Mouse (Mus musculus) lung, adult 2 months (tissue): ENCODE data around the gene March5. TPM values are rescaled to one million over a fixed set of nuclear protein-coding genes. Genes with fewer than 3 reads are reported as not detected.
"Not testable (repeated sequence)": the region's sequence is repeated elsewhere in the genome, so short reads cannot be mapped to it uniquely, and the experiment has no call there.

Source experiments
- DNase-seq: peaks from one replicate; pipeline ENCODE4 v3.0.0; 2022
- H3K4me1 ChIP-seq: fragments of 200-500 bp; 2 replicates; pipeline ENCODE4 v1.6.1; 2011; ENCODE audit warnings: low read length; ENCODE audit not compliant: control insufficient read depth, insufficient read depth
- H3K4me3 ChIP-seq: fragments of 200-500 bp; replicated peaks from 2 replicates; pipeline ENCODE3; 2011; ENCODE audit warnings: low read depth, mild to moderate bottlenecking, control low read depth, low read length; ENCODE audit errors: extremely low read depth
- CTCF ChIP-seq: fragments of 200-500 bp; IDR thresholded peaks from 2 replicates; pipeline ENCODE4 v1.5.1; 2011; ENCODE audit warnings: mild to moderate bottlenecking, low read length, control low read depth; ENCODE audit not compliant: insufficient read depth
- POLR2A ChIP-seq: fragments of 200-500 bp; IDR thresholded peaks from 2 replicates; pipeline ENCODE4 v1.6.1; 2011; ENCODE audit warnings: low read depth, mild to moderate bottlenecking, control low read depth, low read length, borderline replicate concordance; ENCODE audit errors: extremely low read depth
- WGBS: fragments of 180-500 bp; shearing (Covaris S2); methylation state at CpG from one replicate; pipeline ENCODE4 v1.1.7; 2018; 5-methylcytosine and 5-hydroxymethylcytosine counted together
- polyA plus RNA-seq: library from polyadenylated mRNA; depleted of rRNA; stranded (reverse); fragments of >200 nt; gene quantifications from 2 replicates; pipeline ENCODE4 v1.2.3, GENCODE M21; 2012

March5 gene
- polyA plus RNA-seq, 1 experiment = 28.8 TPM

DNA sequence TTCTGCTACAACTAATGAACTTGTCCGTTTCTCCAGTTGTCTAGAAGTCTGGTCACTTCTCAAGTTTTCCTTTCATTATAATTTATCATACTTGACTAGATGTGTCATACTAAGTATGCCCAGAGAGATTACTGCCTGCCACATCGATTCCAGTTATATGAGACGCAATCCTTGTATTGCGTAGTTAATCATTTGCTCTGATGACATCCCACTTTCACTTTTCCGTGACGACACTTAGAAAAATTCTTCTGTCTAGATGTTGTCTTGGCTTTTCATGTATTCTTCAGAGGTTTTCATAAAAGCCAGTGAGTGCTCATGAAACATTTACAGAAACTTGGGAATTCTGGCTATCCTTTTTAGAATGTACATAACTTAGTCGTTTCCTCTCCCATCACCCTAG, 1.6 kb downstream of the March5 start:
- TF ChIP-seq POLR2A (no peak), CTCF (no peak)
- WGBS = 34% methylated on average over 7 of the region's 7 CpGs
- Histone ChIP-seq H3K4me3 (peak overlapping the region; percentile 11), H3K4me1 (peaks cover 7% of the 10 kb centered on the region; the same call in 1 of the 2 replicates)
- no peak for DNase-seq

DNA sequence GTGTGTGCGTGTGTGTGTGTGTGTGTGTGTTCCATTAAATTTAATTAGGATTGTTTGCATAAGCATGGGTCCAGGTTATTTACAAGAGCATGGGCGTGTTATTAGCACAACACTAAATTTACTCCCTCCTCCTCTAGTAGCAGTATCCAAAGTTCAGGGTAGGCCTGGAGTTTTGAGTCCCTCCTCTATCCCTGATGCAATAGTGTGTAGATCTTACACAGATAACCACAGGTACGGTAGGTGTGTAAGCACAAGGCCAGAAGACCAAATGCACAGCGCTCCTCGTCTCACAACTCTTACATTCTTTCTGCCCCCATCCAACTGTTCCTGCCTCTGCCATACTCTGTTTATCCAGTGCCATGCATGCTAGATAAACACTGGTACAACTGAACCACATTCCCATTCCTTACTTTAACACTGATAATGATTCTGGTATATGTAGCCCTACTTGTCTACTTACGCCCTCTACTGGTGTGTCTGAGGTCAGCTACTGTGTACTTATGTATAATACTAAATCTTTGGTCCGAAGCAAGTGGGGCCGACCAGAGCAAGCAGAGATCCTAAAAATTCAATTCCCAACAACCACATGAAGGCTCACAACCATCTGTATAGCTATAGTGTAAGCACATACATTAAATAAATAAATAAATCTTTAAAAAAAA, 2.3 kb downstream of the March5 start:
- TF ChIP-seq POLR2A (no peak), CTCF (no peak)
- H3K4me3 ChIP-seq = no peak overlapping the region
- no peak for DNase-seq
- WGBS = 68% methylated on average over 8 of the region's 8 CpGs
- H3K4me1 ChIP-seq = peaks cover 7% of the 10 kb centered on the region; the same call in 1 of the 2 replicates

DNA sequence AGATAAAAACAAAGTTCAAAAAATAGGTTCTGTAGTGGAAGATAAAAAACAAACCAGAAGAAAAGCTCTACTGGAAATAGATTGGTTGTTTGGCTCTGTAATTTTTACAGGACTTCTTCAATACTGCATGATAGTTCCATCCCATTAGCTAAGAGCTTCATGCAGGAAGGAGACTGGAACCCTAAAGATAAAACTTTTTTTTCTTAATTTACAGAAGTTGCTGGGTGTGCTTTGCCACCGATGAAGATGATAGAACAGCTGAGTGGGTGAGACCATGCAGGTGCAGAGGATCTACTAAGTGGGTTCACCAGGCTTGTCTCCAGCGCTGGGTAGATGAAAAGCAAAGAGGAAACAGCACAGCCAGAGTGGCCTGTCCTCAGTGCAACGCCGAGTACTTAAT, 3.1 kb downstream of the March5 start:
- peaks cover 7% of the 10 kb centered on the region; the same call in 1 of the 2 replicates for H3K4me1 ChIP-seq
- WGBS = 86% methylated on average over 4 of the region's 4 CpGs
- DNase-seq = no peak
- no peak for TF ChIP-seq CTCF
- TF ChIP-seq POLR2A = no peak
- no peak overlapping the region for H3K4me3 ChIP-seq

DNA sequence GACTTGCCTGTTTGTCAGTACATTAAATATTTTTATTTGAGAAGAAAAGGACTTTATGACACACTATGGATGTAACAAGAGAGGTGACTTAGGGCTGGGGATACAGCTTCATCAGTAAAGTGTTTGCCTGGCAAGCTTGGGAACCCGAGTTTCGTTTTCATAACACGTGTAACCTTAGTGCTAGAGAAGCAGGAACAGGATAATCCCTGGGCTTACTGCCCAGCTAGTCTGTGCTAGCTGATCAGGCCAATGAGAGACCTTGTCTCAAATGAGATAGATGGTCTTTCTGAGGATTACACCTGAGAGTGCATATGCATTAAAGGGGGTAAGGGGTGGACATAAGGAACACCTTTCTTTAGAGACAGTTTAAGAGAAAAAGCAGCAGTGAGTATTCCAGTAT, 4.1 kb downstream of the March5 start:
- DNase-seq = no peak
- WGBS = 67% methylated on average over 3 of the region's 3 CpGs
- no peak for TF ChIP-seq POLR2A
- H3K4me3 ChIP-seq = no peak overlapping the region
- H3K4me1 ChIP-seq = peaks cover 7% of the 10 kb centered on the region; the same call in 1 of the 2 replicates

DNA sequence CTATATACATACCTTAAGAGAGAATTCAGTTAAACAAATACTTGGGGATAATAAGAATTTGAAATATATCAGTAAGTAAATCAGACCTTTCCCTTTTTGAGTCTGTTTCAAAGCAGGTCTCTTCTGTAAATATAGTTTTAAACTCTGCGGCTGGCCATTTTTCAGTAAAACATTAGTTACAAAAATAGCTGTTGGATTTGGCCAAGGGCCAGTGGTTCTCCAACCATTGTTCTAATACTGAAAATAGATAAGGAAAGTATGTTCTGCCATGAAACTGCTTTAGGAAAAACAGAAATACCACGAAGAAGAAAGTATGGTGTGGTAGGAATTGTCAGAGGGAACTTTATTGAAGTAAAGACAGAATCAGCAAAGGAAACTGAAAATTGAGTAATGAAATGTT, 7.4 kb downstream of the March5 start:
- no peak for TF ChIP-seq POLR2A
- no peak for TF ChIP-seq CTCF
- no peaks in the 10 kb centered on the region for H3K4me1 ChIP-seq
- no peak for DNase-seq
- 17% methylated on average over 2 of the region's 2 CpGs for WGBS
- no peak overlapping the region for H3K4me3 ChIP-seq

DNA sequence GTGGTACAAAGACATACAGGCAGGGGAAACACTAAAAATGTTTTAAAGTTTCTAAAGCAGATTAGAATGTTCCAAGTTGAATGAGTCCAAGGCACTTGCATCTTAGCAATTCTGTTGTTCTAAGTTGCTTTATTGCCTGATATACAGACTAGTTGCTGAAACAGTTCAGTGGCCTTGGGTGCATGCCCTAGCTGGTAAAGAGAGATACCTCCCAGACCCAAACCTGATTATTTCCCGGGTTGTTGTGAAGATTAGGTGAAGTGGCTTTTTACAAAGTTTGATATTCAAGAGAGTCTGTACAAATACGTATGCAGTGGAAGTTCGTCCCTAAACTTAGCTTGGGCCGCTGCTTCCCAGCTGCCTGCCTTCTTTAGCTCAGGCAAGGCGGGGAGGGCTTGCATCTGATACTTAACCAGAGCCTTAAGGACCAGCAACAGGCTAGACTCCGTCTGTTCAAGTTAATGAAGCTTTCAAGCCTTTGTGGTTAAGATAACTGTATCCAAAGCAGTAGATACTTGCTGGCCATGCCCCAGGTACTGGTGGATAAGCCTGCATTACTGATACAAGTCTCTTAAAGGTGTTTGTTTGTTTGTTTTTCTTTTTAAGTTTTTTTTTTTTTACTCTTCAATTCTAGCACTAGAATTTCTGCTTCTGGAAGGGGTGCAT, 18.0 kb downstream of the March5 start:
- DNase-seq = no peak
- Histone ChIP-seq H3K4me3 (no peak overlapping the region), H3K4me1 (no peaks in the 10 kb centered on the region)
- 83% methylated on average over 6 of the region's 6 CpGs for WGBS
- TF ChIP-seq CTCF (no peak), POLR2A (no peak)

DNA sequence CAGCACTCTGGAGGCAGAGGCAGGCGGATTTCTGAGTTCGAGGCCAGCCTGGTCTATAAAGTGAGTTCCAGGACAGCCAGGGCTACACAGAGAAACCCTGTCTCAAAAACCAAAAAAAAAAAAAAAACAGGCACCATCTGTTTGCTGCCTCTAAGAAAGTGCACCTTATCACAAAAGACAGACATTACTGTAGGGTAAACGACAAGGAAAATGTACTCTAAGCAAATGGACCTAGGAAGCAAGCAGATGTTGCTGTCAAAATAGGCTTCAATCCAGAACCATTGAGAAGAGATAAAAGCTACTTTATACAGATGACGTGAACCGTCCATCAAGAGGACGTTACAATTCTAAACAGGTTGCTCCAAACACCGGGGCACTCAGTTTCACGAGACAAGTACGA, 25.3 kb downstream of the March5 start:
- DNase-seq, H3K4me1 ChIP-seq, H3K4me3 ChIP-seq: not testable (repeated sequence)
- WGBS = 72% methylated on average over 9 of the region's 9 CpGs

DNA sequence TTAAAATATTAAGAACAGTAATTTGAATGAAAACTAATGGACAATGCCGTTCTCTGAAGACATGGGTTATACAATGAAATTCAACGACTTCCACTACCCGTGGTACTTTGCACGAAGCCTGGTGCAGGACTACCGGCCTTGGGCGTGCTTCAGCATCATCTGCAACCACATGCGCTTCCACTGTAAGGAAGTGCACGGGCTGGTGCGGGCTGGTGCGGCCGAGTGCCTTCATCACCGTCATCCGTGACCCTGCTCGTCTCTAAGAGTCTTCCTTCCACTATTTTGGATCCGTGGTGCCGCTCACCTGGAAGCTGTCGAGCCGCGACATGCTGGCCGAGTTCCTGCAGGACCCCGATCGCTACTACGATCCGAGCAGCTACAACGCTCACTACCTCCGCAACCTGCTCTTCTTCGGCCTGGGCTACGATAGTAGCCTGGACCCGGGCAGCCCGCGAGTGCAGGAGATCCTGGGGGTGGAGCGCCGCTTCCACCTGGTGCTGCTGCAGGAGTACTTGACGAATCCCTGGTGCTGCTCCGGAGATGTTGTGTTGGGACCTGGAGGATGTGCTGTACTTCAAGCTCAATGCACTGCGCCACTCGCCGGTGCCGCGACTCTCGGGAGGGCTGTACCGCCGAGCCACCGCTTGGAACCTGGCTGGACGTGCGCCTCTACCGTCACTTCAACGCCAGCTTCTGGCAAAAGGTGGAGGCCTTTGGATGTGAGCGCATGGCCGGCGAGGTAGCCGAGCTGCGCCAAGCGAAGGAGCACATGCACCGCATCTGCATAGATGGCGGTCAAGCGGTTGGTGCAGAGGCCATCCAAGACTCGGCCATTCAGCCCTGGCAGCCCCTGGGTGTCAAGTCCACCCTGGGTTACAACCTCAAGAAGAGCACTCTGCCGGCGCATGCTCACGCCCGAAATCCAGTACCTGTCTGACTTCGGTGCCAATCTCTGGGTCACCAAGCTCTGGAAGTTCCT, 26.5 kb downstream of the March5 start:
- TF ChIP-seq POLR2A = no peak
- TF ChIP-seq CTCF = no peak
- no peak for DNase-seq
- H3K4me3 ChIP-seq = no peak overlapping the region
- peaks cover 7% of the 10 kb centered on the region; the same call in 1 of the 2 replicates for H3K4me1 ChIP-seq
- WGBS = 8% methylated on average over 63 of the region's 63 CpGs

DNA sequence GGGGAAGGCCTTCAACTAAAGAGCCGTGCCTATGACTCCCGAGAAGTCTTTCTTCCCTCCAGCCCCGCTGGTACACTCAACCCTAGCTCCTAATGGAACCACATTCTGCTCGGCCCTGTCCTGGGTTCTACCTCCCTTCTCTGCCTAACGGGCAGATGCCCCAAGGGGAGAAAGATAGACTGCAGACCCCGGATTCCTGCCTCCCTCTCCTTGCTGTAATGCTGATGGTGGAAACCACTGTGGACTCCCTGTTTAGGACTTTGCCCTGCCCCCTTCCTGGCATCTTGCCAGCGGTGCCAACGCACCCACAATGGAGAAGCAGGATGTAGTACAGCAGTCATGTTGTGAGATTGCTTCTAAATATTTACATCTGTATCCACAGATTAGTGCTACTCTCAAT, 28.5 kb downstream of the March5 start:
- DNase-seq = no peak
- Histone ChIP-seq H3K4me3 (no peak overlapping the region), H3K4me1 (peaks cover 7% of the 10 kb centered on the region; the same call in 1 of the 2 replicates)
- WGBS = 47% methylated on average over 8 of the region's 8 CpGs
- TF ChIP-seq CTCF (no peak), POLR2A (no peak)

DNA sequence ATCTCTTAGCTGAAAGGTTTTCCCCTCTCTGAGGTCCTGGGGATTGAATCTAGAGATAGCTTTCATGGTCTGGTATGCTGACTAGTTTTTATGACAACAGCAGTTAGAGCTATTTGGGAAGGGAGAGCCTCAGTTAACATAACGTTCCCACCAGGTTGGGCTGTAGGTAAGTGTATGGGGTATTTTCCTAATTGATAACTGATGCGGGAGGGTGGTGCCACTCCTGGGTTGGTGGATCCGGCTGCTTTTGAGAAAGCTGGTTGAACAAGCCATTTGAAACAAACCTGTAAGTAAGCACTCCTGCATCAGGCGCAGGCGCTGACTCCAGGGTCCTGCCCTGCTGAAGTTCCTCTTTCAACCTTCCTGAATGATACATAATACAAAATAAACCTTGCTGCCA, 30.0 kb downstream of the March5 start:
- TF ChIP-seq CTCF (no peak), POLR2A (no peak)
- no peak for DNase-seq
- H3K4me3 ChIP-seq = no peak overlapping the region
- WGBS = 59% methylated on average over 5 of the region's 5 CpGs
- H3K4me1 ChIP-seq = peaks cover 7% of the 10 kb centered on the region; the same call in 1 of the 2 replicates
